Mouse (Mus musculus) kidney, embryonic 14.5 days (tissue): ENCODE measurements at regions not wholly inside any gene's neighbourhood (a gene's known extent, or its start where the extent isn't known, plus 50 kb on each side); places are given as distances from the start of the nearest gene placed in this dataset.

Experiments
- ATAC-seq: fragments of 200-750 bp; cut with Nextera tagmentation; 2 replicates; pipeline ENCODE4 v1.8.0; 2017; ENCODE audit warnings: moderate number of reproducible peaks, mild to moderate bottlenecking, moderate TSS enrichment, moderate library complexity; ENCODE audit not compliant: low FRiP score, low TSS enrichment
- H3K27ac ChIP-seq: fragments of 300-500 bp; sonication (generic); 2 replicates; pipeline ENCODE4 v1.5.1; 2014; ENCODE audit warnings: low read depth, mild to moderate bottlenecking, low read length, moderate library complexity, mixed read lengths
- H3K27me3 ChIP-seq: fragments of 300-500 bp; sonication (generic); 2 replicates; pipeline ENCODE4 v1.6.1; 2014; ENCODE audit warnings: mild to moderate bottlenecking, low read length; ENCODE audit not compliant: control insufficient read depth, insufficient read depth
- H3K36me3 ChIP-seq: fragments of 300-500 bp; sonication (generic); 2 replicates; pipeline ENCODE4 v1.6.1; 2014; ENCODE audit warnings: low read length, mixed read lengths; ENCODE audit not compliant: control insufficient read depth, insufficient read depth
- H3K4me1 ChIP-seq: fragments of 300-500 bp; sonication (generic); 2 replicates; pipeline ENCODE4 v1.6.1; 2014; ENCODE audit warnings: low read length, mixed read lengths; ENCODE audit not compliant: control insufficient read depth, insufficient read depth
- H3K4me2 ChIP-seq: fragments of 300-500 bp; sonication (generic); replicated peaks from 2 replicates; pipeline ENCODE4 v1.6.1; 2014; ENCODE audit warnings: low read depth, mild to moderate bottlenecking, low read length
- H3K4me3 ChIP-seq: fragments of 300-500 bp; sonication (generic); 2 replicates; pipeline ENCODE4 v1.5.1; 2014; ENCODE audit warnings: mild to moderate bottlenecking, low read length
- H3K9ac ChIP-seq: fragments of 300-500 bp; sonication (generic); 2 replicates; pipeline ENCODE4 v1.6.1; 2014; ENCODE audit warnings: low read depth, mild to moderate bottlenecking, low read length, moderate library complexity
- H3K9me3 ChIP-seq: fragments of 300-500 bp; sonication (generic); 2 replicates; pipeline ENCODE4 v1.6.1; 2016; ENCODE audit warnings: low read length; ENCODE audit not compliant: control insufficient read depth
- WGBS: fragments of 180-500 bp; shearing (Covaris S2); extraction: QIAGEN DNeasy Blood & Tissue Kit; methylation state at CpG from one replicate; pipeline ENCODE4 v1.1.7; 2014; 5-methylcytosine and 5-hydroxymethylcytosine counted together

- WGBS: 73% methylated on average over 3 of the region's 3 CpGs
- Histone ChIP-seq H3K27me3 (no peaks in the 10 kb centered on the region), H3K9ac (no peak overlapping the region), H3K4me2 (no peak overlapping the region), H3K27ac (no peak overlapping the region), H3K4me3 (no peak overlapping the region), H3K36me3 (no peaks in the 10 kb centered on the region), H3K4me1 (no peaks in the 10 kb centered on the region), H3K9me3 (no peaks in the 10 kb centered on the region)
- ATAC-seq: no peak
These were observed 173.8 kb downstream of the Kcnj2 start for GRCm38 (mm10) chr11:111239784-111240183.

- Histone ChIP-seq H3K27ac (no peak overlapping the region), H3K9me3 (no peaks in the 10 kb centered on the region), H3K4me2 (no peak overlapping the region), H3K27me3 (no peaks in the 10 kb centered on the region), H3K36me3 (no peaks in the 10 kb centered on the region), H3K4me3 (no peak overlapping the region), H3K9ac (no peak overlapping the region), H3K4me1 (no peaks in the 10 kb centered on the region)
- ATAC-seq: no peak
- WGBS: 95% methylated on average over 4 of the region's 4 CpGs
These were observed 186.3 kb downstream of the Kcnj2 start for GRCm38 (mm10) chr11:111252226-111252625.

GRCm38 (mm10) chr11:111256596-111256995 lies 190.6 kb downstream of the Kcnj2 start:
- ATAC-seq: no peak
- no peaks in the 10 kb centered on the region for H3K36me3 ChIP-seq
- 85% methylated on average over 3 of the region's 3 CpGs for WGBS
- H3K27ac ChIP-seq: no peak overlapping the region
- H3K27me3 ChIP-seq: no peaks in the 10 kb centered on the region
- no peaks in the 10 kb centered on the region for H3K4me1 ChIP-seq
- no peak overlapping the region for H3K4me3 ChIP-seq
- H3K4me2 ChIP-seq: no peak overlapping the region
- no peaks in the 10 kb centered on the region for H3K9me3 ChIP-seq
- H3K9ac ChIP-seq: no peak overlapping the region

GRCm38 (mm10) chr11:111260691-111261383 lies 194.9 kb downstream of the Kcnj2 start:
- Histone ChIP-seq H3K27me3 (no peaks in the 10 kb centered on the region), H3K4me3 (no peak overlapping the region), H3K4me2 (no peak overlapping the region), H3K9ac (no peak overlapping the region), H3K27ac (no peak overlapping the region), H3K9me3 (no peaks in the 10 kb centered on the region), H3K4me1 (no peaks in the 10 kb centered on the region), H3K36me3 (no peaks in the 10 kb centered on the region)
- WGBS: 55% methylated on average over 11 of the region's 11 CpGs
- ATAC-seq: no peak

- Histone ChIP-seq H3K9ac (no peak overlapping the region), H3K36me3 (no peaks in the 10 kb centered on the region), H3K4me3 (no peak overlapping the region), H3K9me3 (no peaks in the 10 kb centered on the region), H3K4me1 (no peaks in the 10 kb centered on the region), H3K4me2 (no peak overlapping the region), H3K27me3 (no peaks in the 10 kb centered on the region), H3K27ac (no peak overlapping the region)
- no peak for ATAC-seq
These were observed 207.7 kb downstream of the Kcnj2 start for GRCm38 (mm10) chr11:111273651-111274050.

- H3K4me2 ChIP-seq: no peak overlapping the region
These were observed 214.8 kb downstream of the Kcnj2 start for GRCm38 (mm10) chr11:111280769-111281168.

GRCm38 (mm10) chr11:111281237-111282160 lies 215.5 kb downstream of the Kcnj2 start:
- no peaks in the 10 kb centered on the region for H3K4me1 ChIP-seq
- WGBS: 56% methylated on average over 7 of the region's 7 CpGs
- no peak overlapping the region for H3K4me2 ChIP-seq
- no peak overlapping the region for H3K4me3 ChIP-seq
- ATAC-seq: no peak
- no peaks in the 10 kb centered on the region for H3K36me3 ChIP-seq
- H3K27ac ChIP-seq: no peak overlapping the region
- H3K9ac ChIP-seq: no peak overlapping the region
- H3K9me3 ChIP-seq: no peaks in the 10 kb centered on the region
- no peaks in the 10 kb centered on the region for H3K27me3 ChIP-seq

More at GRCm38 (mm10) chr11:111280769-111281168, 214.8 kb downstream of the Kcnj2 start:
- Histone ChIP-seq H3K4me1 (no peaks in the 10 kb centered on the region), H3K27me3 (no peaks in the 10 kb centered on the region), H3K9ac (no peak overlapping the region), H3K36me3 (no peaks in the 10 kb centered on the region), H3K9me3 (no peaks in the 10 kb centered on the region), H3K27ac (no peak overlapping the region), H3K4me3 (no peak overlapping the region)
- ATAC-seq: no peak
- 41% methylated on average over 2 of the region's 2 CpGs for WGBS

- Histone ChIP-seq H3K27me3 (no peaks in the 10 kb centered on the region), H3K9me3 (no peaks in the 10 kb centered on the region), H3K4me2 (no peak overlapping the region), H3K27ac (no peak overlapping the region), H3K4me1 (no peaks in the 10 kb centered on the region), H3K4me3 (no peak overlapping the region), H3K9ac (no peak overlapping the region), H3K36me3 (no peaks in the 10 kb centered on the region)
- ATAC-seq: no peak
- WGBS: 55% methylated on average over 2 of the region's 2 CpGs
These were observed 216.3 kb downstream of the Kcnj2 start for GRCm38 (mm10) chr11:111282283-111282682.

GRCm38 (mm10) chr11:111290537-111290936 lies 224.6 kb downstream of the Kcnj2 start:
- Histone ChIP-seq H3K9me3 (no peaks in the 10 kb centered on the region), H3K36me3 (no peaks in the 10 kb centered on the region), H3K27me3 (no peaks in the 10 kb centered on the region), H3K4me1 (no peaks in the 10 kb centered on the region), H3K27ac (no peak overlapping the region), H3K4me3 (no peak overlapping the region), H3K4me2 (no peak overlapping the region), H3K9ac (no peak overlapping the region)
- ATAC-seq: no peak
